Mouse (Mus musculus) retina, postnatal 1 day (tissue): ENCODE results near the gene Cbfa2t2.
A peak's percentile ranks its signal among the peaks of the same experiment; 100 is the strongest.

Source experiments
- DNase-seq: peaks from one replicate; pipeline ENCODE4 v3.0.0-alpha.2; 2012

Gene Cbfa2t2

GRCm38 (mm10) chr2:154426188-154426904, 9.9 kb upstream of the Cbfa2t2 start:
- DNase-seq = peak; percentile 86

DNA sequence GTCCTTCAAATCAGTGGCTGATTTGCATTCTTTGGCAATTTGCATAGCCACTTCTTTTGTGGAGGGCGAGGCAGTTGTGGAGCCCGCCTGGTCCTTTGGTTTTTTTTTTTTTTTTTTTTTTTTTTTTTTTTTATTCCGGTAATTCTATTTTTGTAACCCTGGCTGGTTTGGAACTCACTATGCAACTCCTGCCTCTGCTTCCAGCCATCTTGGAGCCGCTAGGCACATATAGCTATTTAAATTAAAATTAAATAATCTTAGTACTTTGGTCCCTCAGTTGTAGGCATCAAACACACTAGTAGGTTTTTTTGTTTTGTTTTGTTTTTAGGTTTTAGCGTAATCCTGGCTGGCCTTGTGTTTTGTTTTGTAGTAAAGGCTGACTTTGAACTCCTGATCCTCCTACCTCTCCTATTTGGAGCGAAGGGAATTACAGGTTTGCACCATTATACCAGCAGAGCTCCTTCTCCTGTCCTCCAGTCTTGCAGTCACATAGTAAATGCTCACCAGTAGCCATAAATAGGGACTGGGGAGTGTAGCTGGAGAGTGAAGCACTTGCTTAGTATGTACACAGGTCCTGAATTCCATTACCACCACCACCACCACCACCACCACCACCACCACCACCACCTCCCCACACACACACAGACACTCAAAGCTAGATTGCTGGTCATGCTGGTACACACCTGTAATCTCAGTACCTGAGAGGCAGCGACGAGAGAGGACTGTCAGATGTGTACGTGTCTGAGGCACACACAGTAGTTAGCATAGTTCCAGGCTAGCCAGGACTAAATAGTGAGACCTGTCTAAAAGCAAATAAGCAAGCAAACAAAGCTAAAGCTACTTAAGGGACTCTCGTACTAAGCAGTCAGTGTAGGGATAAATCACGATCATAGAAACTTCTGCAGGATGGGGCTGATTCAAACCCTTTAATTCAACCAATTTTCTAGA, 9.1 kb upstream of the Cbfa2t2 start:
- DNase-seq = no peak

- DNase-seq = peak; percentile 62
Measured at GRCm38 (mm10) chr2:154427853-154428360, 8.4 kb upstream of the Cbfa2t2 start.

GRCm38 (mm10) chr2:154430566-154430965, 5.7 kb upstream of the Cbfa2t2 start:
- no peak for DNase-seq

DNA sequence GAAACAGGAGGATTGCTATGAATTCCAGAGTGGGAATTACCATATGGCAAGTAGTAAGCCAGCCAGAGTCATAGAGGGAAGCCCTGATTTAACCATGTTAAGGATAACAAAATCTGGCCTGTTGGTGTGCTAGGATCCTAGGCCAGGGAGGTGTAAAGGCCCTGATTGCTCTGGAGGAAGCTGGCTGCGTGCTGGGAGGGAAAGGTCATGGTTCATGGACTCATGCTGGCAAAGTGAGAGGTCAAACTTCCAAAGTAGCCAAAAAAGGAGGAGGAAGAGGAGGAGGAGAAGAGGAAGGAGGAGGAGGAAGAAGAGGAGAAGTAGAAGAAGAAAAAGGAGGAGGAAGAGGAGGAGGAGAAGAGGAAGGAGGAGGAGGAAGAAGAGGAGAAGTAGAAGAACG, 3.6 kb upstream of the Cbfa2t2 start:
- no peak for DNase-seq

DNA sequence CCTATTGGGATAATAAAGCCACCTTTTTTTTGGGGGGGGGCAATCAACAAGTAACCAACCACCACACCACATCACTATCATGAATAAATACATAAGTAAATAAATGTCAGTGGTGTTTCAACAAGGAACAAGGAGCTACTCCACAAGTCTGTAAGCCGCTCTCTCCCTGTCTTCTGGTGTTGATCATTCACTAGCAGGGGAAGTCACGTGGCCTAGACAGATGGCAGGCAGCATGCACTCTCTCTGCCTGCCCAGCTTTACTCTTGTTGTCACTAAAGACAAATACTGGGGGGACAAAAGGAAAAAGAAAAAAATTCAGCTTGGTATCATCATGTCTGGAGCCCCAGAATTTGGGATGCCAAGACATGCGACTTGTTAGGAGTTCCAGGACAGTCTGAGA, 2.9 kb upstream of the Cbfa2t2 start:
- peak; percentile 66 for DNase-seq

- DNase-seq = no peak
Measured at GRCm38 (mm10) chr2:154434690-154435089, 1.6 kb upstream of the Cbfa2t2 start.

GRCm38 (mm10) chr2:154436076-154436457, 214 bp upstream of the Cbfa2t2 start:
- DNase-seq = peak; percentile 98

- DNase-seq = no peak
Measured at GRCm38 (mm10) chr2:154437191-154437527, 878 bp downstream of the Cbfa2t2 start.

- no peak for DNase-seq
Measured at GRCm38 (mm10) chr2:154440453-154440852, 4.2 kb downstream of the Cbfa2t2 start.

- no peak for DNase-seq
Measured at GRCm38 (mm10) chr2:154447821-154448220, 11.5 kb downstream of the Cbfa2t2 start.

- DNase-seq = no peak
Measured at GRCm38 (mm10) chr2:154448633-154449032, 12.4 kb downstream of the Cbfa2t2 start.

GRCm38 (mm10) chr2:154452951-154453350, 16.7 kb downstream of the Cbfa2t2 start:
- DNase-seq = no peak

GRCm38 (mm10) chr2:154454099-154454498, 17.8 kb downstream of the Cbfa2t2 start:
- no peak for DNase-seq

DNA sequence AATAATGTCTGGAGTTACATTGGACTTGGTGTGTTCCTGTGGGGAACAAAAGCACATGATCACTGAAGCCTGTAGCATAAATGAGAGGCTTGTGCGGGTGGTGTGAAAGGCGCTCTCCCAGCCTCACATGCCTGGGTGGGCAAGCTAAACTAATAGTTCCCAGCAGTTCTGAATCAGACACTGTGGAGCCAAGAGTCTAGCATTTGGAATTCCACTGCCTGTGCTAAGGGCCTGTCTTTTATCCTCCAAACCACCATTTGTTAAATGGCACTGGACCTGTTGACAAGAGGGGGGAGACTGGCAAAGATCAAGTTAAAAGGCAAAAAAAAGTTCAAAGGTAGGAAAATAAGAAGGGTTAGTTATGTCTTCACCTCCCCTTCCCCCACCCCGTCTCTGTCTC, 18.3 kb downstream of the Cbfa2t2 start:
- DNase-seq = peak; percentile 82

DNA sequence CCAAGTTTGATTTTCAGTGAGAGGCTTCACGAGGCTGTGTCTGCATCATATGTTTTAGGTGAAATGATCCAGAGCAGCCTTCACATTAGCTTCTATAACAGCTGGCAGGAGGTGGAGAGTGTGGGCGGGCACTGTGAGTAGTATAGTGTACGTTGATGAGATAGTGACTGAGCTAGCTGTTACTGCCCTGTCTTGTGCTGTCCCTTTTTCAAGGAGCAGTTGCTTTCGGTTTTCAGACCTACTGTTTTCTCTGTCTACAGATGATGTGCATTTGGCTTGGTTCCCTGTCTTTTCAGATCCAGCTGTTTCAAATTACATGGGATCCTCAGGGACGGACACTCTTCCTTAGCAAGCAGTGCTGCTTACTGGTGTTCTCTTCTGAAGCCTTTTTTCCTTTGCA, 19.5 kb downstream of the Cbfa2t2 start:
- DNase-seq = no peak

DNA sequence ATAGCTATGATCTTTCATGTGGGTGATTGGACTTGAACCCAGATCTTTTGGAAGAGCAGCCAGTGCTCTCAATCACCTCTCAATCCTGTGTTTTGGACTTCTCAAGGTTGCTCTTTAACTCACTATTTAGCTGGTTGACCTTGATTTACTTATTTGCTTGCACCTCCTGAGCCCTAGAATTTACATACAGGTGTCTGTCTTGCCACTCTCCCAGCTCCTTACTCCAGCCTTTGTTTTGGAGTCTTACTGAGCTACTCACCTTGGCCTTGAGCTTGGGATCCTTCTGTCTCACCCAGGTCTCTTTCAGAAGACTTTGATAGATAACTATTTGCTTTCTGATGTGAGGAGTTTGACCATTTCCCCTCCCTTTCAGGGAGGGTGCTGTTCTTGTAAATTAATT, 20.3 kb downstream of the Cbfa2t2 start:
- no peak for DNase-seq

DNA sequence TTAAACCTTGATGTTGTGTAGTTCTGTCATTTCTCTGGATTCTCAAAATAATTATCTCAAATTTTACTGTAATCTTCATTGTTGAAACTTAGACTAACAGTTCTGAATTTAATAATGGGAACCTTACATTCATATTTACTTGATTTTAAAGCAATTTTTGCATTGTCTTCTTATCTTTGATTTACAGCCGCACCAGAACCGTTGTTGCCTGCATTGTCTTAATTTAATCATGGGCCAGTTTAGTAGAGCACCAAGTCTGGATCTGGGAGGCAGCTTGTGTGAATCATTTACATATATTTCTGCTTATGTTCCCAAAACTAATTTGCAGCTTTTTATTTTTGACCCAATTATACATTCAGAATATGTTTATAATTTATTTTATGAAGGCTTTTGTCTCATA, 23.0 kb downstream of the Cbfa2t2 start:
- no peak for DNase-seq

DNA sequence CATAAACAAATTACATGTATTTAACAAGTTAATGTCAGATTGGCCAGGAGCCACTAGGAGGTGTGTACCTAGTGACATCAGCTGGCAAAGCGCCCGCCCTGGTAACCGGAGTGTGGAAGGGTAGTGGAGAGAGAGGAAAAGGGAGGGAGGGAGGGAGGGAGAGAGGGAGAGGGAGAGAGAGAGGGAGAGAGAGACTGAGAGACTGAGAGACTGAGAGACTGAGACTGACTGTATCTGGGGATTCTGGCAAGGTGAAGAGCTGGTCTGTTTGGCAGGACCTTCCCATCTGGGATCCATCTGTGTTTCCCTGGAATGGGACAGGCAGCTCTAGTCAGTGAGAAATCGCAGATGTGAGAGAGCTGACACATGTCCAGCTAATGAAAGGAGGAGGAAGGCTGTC, 23.6 kb downstream of the Cbfa2t2 start:
- peak; percentile 76 for DNase-seq

DNA sequence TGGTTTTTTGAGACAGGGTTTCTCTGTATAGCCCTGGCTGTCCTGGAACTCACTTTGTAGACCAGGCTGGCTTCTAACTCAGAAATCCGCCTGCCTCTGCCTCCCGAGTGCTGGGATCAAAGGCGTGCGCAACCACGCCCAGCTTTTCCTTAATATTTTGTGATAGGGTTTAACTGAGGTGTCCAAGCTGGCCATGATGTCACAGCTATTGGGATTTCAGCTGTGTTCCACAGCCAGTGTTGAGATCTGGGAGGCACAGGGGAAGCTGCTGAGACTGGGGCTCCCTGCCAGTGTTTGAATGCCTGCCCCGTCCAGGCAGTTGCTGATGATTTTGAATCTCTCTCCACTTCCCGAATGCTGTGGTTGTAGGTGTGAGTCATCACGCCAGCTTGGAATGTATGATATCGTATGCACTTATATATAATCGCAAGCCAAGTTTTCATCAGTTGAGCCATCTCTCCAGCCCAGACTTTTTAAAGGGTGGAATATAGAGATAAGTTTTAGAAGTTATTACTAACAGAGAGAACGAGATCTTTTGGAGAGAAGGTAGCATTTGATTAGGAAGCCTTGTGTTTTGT, 27.4 kb downstream of the Cbfa2t2 start:
- no peak for DNase-seq

GRCm38 (mm10) chr2:154465914-154466335, 29.6 kb downstream of the Cbfa2t2 start:
- peak; percentile 87 for DNase-seq

GRCm38 (mm10) chr2:154467139-154467538, 30.9 kb downstream of the Cbfa2t2 start:
- no peak for DNase-seq

GRCm38 (mm10) chr2:154474251-154475061, 38.2 kb downstream of the Cbfa2t2 start:
- DNase-seq = no peak
